Mouse (Mus musculus): ENCODE data around the gene M1ap.

Gene M1ap

DNA sequence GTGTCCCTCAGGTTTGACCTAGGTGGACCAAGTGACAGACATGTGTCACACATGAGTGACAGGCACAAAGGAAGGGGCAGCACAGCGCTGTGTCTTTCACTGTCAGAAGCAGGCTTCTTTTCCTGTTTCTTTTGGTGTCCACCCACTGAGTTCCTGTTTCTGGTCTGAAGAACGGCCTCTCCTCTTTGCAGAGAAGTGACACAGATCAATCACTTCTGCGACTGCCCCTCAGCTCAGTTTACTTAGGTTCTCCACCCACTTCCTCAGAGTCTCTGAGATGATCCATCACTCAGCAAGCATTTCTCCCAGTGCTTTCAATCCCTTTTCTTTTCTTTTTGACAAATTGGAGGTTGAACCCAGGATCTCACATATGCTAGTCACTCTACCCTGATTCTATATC is 62.0 kb downstream of the M1ap start:
- no peak for DNase-seq (ENCODE audit: low read depth, low spot score)

DNA sequence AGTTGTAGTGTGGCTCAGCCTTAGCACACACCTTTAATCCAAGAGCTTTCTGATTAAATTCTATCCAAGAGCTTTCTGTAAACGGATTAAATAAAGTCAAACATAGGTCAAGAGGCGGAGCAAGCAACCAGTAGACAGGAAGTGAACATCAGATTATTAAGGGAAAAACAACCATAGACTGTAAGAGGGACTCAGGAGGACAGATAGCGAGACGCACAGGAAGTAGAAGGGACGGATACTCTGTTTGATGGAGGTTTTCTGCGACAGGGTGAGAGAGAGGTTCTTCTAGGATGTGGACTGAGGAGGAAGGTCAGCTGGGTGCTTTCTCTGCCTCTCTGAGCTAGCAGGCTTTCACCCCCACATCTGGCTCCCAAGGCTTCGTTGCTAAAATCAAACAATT is 63.3 kb downstream of the M1ap start:
- no peak for DNase-seq (ENCODE audit: low read depth, low spot score)

- DNase-seq (ENCODE audit: low read depth, low spot score), result no peak
Observed at GRCm38 (mm10) chr6:83011255-83011654, 64.6 kb downstream of the M1ap start.

DNA sequence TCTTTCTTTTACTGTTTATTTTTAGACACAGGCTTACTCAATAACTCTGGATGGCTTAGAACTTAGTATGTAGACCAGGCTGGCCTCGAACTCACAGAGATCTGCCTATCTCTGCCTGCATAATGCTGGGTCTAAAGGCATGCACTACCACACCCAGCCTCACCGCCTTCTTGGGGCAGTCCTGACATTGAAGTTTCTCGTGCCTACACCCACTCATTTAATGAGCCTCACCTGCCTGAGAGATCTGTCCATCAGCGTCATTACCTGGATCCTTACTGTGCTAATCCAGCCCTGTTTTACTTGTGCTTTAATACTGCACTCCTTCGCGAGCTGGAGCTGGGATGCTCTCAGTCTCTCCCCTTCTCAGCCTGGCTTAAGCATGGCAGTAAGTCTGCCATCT is 65.1 kb downstream of the M1ap start:
- no peak for DNase-seq (ENCODE audit: low read depth, low spot score)

DNA sequence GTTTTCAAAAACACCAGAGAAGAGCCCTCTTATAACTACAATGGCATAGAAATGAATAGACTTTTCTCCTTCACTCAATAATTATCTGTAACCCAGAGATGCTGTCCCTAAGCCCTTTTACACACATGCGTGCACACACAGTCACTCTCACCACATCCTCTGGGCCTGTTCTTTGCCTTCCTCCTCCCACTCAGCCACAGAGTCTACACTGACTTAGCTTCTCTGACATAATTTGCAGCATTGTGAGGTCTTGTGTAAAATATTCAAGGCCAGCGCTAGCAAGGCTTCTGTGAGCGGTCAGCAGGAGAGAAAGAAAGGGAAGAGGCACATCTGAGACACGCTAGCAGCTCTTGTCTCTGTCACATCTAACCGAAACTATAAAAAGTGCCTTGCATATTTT is 66.7 kb downstream of the M1ap start:
- DNase-seq (ENCODE audit: low read depth, low spot score), result no peak

GRCm38 (mm10) chr6:83014482-83015466 is 68.1 kb downstream of the M1ap start:
- DNase-seq (ENCODE audit: low read depth, low spot score), result no peak

GRCm38 (mm10) chr6:83015749-83016148 is 69.0 kb downstream of the M1ap start:
- DNase-seq (ENCODE audit: low read depth, low spot score), result no peak

- no peak for DNase-seq (ENCODE audit: low read depth, low spot score)
Observed at GRCm38 (mm10) chr6:83017190-83017589, 70.5 kb downstream of the M1ap start.

GRCm38 (mm10) chr6:83019044-83019443 is 72.3 kb downstream of the M1ap start:
- no peak for DNase-seq (ENCODE audit: low read depth, low spot score)

DNA sequence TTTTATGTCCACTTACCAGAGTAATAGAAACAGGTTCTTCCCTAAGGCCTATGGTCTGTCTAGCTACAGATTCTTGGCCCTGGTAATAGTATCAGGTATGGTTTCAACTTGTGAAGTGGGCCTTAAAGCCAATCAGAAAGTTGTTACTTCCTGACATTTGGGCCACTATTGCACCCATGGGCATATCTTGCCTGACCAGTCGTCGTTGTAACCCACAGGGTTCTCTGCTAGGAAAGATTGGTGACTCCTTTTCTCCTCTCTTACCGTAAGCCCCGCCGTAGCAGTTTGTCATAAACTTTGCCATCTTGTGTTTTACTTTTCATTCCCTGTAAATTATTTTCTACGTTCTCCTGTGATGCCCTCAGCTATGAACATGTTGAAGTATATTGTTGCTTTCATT is 73.4 kb downstream of the M1ap start:
- DNase-seq (ENCODE audit: low read depth, low spot score), result no peak

DNA sequence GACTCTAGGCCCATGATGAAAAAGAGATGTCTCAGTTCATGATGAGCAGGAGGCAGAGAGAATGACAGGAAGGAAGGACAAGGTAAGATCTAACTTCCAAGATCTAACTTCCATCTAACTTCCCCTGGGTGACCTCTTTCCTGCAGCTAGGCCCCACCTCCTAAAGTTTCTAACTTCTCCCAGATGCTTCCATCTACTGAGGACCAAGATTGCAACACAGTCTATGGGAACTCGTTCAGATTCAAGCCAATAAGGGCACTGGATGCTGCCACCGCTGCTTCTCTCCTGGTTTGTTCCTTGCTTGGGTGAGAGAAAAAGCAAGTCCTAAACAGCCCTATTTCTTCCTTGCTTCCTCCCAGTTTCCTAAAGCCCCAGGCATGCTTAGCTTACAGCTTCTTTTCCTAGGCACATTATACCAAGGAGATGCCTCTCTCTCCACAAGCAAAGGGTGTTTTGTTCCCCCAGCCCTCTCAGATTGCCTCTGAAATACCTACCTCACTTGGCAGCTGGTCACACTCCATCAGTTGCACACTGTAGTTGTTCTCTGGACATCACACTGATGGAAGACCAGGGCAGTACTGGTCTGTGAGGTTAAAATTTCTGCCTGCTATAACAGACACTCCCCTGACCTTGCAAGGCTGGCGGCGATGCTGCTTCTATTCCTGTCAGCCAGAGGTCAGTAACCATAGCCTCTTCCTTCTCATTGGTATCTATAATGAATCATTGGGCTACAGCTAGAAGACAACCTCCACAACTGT is 74.3 kb downstream of the M1ap start:
- DNase-seq (ENCODE audit: low read depth, low spot score), result no peak

GRCm38 (mm10) chr6:83023008-83023407 is 76.3 kb downstream of the M1ap start:
- no peak for DNase-seq (ENCODE audit: low read depth, low spot score)

GRCm38 (mm10) chr6:83023786-83024185 is 77.1 kb downstream of the M1ap start:
- no peak for DNase-seq (ENCODE audit: low read depth, low spot score)

DNA sequence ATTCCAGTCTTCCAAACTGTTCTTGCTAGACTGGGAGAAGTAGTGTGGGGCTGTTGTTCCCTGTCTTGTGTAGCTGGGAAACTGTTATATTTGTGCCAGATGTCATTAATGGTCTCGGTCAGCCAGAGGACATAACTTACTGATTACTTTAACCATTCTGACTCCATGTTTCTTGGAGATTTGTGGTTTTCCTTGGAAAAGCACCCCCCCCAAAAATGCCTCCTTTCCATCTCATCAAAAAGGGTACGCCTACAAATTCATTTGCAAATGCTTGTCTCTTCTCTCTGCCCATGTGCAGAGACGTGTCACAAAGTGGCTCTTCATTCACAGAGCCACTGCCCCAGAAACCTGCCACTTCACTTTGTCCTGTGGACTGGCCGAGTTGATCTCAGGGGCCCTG is 77.7 kb downstream of the M1ap start:
- no peak for DNase-seq (ENCODE audit: low read depth, low spot score)

DNA sequence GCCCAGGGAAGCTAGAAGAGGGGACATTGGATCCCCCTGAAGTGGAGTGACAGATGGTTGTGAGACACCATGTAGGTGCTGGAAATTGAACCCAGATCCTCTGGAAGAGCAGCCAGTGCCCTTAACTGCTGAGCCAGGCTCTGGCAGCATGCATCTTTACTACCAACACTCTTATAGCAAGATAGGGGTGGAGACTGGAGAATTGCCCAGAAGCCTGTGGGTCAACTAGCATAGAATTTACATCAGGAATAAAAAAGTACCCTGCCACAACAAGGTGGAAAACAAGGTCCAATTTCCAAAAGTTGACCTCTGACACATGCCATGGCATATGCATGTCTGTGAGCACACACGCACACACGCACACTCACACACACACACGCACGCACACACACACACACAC is 78.5 kb downstream of the M1ap start:
- no peak for DNase-seq (ENCODE audit: low read depth, low spot score)

- no peak for DNase-seq (ENCODE audit: low read depth, low spot score)
Observed at GRCm38 (mm10) chr6:83027293-83027692, 80.6 kb downstream of the M1ap start.

- DNase-seq (ENCODE audit: low read depth, low spot score), result no peak
Observed at GRCm38 (mm10) chr6:83027706-83028105, 81.0 kb downstream of the M1ap start.

DNA sequence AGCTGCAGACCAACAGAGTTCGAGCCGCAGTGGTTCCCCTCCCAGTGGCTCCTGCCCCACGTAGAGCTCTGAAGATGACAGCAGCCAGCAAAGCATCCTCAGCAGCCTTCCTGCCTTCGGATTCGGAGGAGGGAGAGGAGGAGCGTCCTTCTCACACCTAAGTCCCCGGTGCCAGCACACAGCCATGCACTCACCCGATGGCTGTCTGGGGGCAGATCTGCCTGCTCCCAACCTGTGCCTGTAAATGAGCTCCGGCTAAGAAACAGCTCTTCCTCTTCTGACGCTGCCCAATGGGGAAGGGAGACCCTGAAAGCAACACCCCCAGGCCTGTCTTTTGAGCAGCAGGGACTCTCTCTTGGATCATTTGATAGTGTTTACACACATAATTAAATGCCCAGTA is 83.1 kb downstream of the M1ap start:
- DNase-seq (ENCODE audit: low read depth, low spot score), result no peak

DNA sequence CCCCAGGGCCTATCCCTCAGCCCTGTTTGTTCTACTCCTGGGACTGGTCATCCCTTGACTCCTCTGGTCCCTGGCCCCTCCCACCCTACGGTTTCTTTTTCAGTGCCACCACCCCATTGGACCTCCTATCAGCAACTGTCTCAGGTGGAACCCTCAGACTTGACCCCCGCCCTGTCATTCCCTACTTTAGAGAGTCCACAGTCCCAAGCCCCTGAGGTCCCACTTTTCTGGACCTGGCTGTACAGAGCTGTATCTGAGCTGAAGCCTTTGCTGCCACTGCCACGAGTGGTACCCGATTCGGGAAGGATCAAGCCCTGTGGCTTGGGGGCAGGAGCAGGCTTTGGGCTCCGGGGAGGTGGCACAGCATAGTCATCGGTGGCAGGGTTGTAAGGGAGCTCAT is 84.4 kb downstream of the M1ap start:
- DNase-seq (ENCODE audit: low read depth, low spot score), result no peak

DNA sequence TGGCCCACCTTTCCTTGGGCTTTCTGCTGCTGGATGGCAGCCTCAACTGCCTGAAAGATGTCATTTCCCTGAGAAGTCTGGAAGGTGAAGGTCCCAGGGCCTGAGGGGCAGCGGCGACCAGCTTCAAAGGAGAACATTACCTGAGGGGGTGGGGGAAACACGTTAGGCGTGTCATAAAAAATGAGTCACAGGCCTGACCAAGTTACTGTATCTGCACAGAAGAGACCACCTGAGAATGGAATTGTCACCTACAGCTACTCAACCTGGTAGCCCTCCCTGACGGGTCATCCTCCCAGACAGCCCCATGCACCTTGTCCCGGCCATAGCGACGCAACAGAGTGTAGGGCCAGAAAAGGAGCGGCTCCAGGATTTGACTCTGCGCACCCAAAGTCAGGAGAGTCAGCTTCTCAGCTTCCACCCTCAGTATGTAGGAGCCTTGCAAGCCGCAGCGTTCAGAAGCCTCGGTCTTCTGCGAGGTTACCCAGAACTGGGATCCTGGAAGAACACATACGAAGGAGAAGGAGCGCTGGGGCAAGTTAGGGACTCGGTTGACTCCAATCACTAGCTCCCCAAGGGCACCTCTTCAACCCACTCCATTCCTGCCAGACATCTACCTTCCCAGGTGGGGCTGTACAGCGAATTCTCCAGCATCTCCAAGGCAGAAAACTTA is 85.4 kb downstream of the M1ap start:
- peak; percentile 19 for DNase-seq (ENCODE audit: low read depth, low spot score)

DNA sequence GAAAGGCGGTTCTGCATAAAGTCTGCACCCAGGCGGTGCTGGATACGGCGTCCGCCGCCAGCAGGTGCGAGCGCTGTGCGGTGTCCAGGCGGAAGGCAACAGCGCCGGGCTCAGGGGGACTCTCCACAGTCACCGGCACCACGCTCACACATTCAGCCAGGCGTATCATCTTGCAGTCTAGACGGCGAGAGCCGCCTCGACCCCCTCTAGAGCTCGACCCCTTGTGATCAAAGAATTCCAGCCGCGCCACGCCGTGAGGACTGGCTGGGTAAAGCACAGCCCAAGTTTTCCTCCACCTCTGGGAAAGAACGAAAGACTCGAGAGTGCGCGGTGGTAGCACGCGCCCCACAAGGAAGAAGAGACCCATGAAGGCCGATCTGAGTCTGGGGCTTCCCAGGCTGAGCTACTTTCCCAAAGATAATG is 86.1 kb downstream of the M1ap start:
- DNase-seq (ENCODE audit: low read depth, low spot score), result peak; percentile 81

Measured in ZHBTc4 (cell line).